Mouse (Mus musculus): ENCODE data around the gene Ppp1r14b. TPM values are rescaled to one million over a fixed set of nuclear protein-coding genes. Genes with fewer than 3 reads are reported as not detected.
A peak's percentile ranks its signal among the peaks of the same experiment; 100 is the strongest.

Gene Ppp1r14b
- polyA plus RNA-seq, 1 experiment from 2014 or later: 102 TPM

DNA sequence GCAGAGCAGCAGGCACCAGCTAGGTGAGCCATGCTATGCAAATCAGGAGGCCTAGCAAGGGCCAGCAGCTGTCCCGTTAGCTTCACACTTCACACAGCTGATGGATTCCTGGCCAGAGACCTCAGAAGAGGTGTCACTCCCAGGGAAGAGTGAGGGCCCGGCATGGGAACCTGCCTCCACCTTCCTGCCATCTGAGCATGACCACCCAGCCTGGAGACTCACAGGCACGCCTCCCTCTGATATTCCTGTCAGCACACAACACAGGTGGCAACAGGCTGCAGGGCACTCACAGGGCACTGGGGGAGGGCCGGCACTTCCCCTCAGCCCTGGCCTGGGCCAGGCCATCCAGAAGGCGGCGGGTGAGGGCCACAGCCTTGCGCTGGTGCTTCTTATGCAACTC, 19.3 kb upstream of the Ppp1r14b start:
- no peak overlapping the region for H3K4me3 ChIP-seq (ENCODE audit: low read depth, low read length)
- H3K9ac ChIP-seq (ENCODE audit: low read depth, low read length): no peak overlapping the region
- TF ChIP-seq CTCF (IDR thresholded peaks at IDR 0.05; ENCODE audit: low read depth): no peak
- H3K9me3 ChIP-seq (ENCODE audit: control insufficient read depth): no peaks in the 10 kb centered on the region
- no peak for ATAC-seq
- H3K36me3 ChIP-seq (ENCODE audit: control insufficient read depth, insufficient read depth): peaks cover 76% of the 10 kb centered on the region
- no peak overlapping the region for H3K4me2 ChIP-seq (replicated peaks; ENCODE audit: low read depth)
- H3K4me1 ChIP-seq (replicated peaks; ENCODE audit: control insufficient read depth, insufficient read depth, low read length): peaks cover 6% of the 10 kb centered on the region; the same call in 1 of the 2 replicates
- 73% methylated on average over 7 of the region's 7 CpGs for WGBS
- H3K27ac ChIP-seq (ENCODE audit: low read depth, low read length): no peak overlapping the region
- H3K27me3 ChIP-seq (replicated peaks; ENCODE audit: control insufficient read depth, insufficient read depth, low read length): no peaks in the 10 kb centered on the region

- TF ChIP-seq CTCF (IDR thresholded peaks at IDR 0.05; ENCODE audit: low read depth): no peak
- H3K27me3 ChIP-seq (replicated peaks; ENCODE audit: control insufficient read depth, insufficient read depth, low read length): no peaks in the 10 kb centered on the region
- no peaks in the 10 kb centered on the region for H3K9me3 ChIP-seq (ENCODE audit: control insufficient read depth)
- H3K4me3 ChIP-seq (ENCODE audit: low read depth, low read length): no peak overlapping the region
- no peak overlapping the region for H3K4me2 ChIP-seq (replicated peaks; ENCODE audit: low read depth)
- peaks cover 6% of the 10 kb centered on the region; the same call in 1 of the 2 replicates for H3K4me1 ChIP-seq (replicated peaks; ENCODE audit: control insufficient read depth, insufficient read depth, low read length)
- H3K36me3 ChIP-seq (ENCODE audit: control insufficient read depth, insufficient read depth): peaks cover 81% of the 10 kb centered on the region
- ATAC-seq: no peak
- H3K27ac ChIP-seq (ENCODE audit: low read depth, low read length): no peak overlapping the region; the same call in 1 of the 2 replicates
- H3K9ac ChIP-seq (ENCODE audit: low read depth, low read length): no peak overlapping the region
- WGBS: 74% methylated on average over 10 of the region's 10 CpGs
Observed at GRCm38 (mm10) chr19:6956461-6956860, 18.3 kb upstream of the Ppp1r14b start.

GRCm38 (mm10) chr19:6968491-6969271, 6.1 kb upstream of the Ppp1r14b start:
- H3K27ac ChIP-seq (ENCODE audit: low read depth, low read length): peak overlapping the region; percentile 95
- peaks cover 31% of the 10 kb centered on the region for H3K36me3 ChIP-seq (ENCODE audit: control insufficient read depth, insufficient read depth)
- H3K4me3 ChIP-seq (ENCODE audit: low read depth, low read length): peak overlapping the region; percentile 82
- peaks cover 17% of the 10 kb centered on the region for H3K4me1 ChIP-seq (replicated peaks; ENCODE audit: control insufficient read depth, insufficient read depth, low read length)
- peak overlapping the region; percentile 83 for H3K4me2 ChIP-seq (replicated peaks; ENCODE audit: low read depth)
- TF ChIP-seq CTCF (IDR thresholded peaks at IDR 0.05; ENCODE audit: low read depth): no peak
- H3K27me3 ChIP-seq (replicated peaks; ENCODE audit: control insufficient read depth, insufficient read depth, low read length): no peaks in the 10 kb centered on the region
- H3K9me3 ChIP-seq (ENCODE audit: control insufficient read depth): no peaks in the 10 kb centered on the region
- H3K9ac ChIP-seq (ENCODE audit: low read depth, low read length): peak overlapping the region; percentile 88
- WGBS: 5% methylated on average over 15 of the region's 15 CpGs
- ATAC-seq: peak; percentile 90

GRCm38 (mm10) chr19:6969291-6969664, 5.5 kb upstream of the Ppp1r14b start:
- H3K9ac ChIP-seq (ENCODE audit: low read depth, low read length): peak overlapping the region; percentile 88
- no peaks in the 10 kb centered on the region for H3K9me3 ChIP-seq (ENCODE audit: control insufficient read depth)
- peak overlapping the region; percentile 95 for H3K27ac ChIP-seq (ENCODE audit: low read depth, low read length)
- H3K27me3 ChIP-seq (replicated peaks; ENCODE audit: control insufficient read depth, insufficient read depth, low read length): no peaks in the 10 kb centered on the region
- WGBS: under 1% methylated on average over 20 of the region's 20 CpGs
- TF ChIP-seq CTCF (IDR thresholded peaks at IDR 0.05; ENCODE audit: low read depth): no peak
- ATAC-seq: no peak
- peak overlapping the region; percentile 82 for H3K4me3 ChIP-seq (ENCODE audit: low read depth, low read length)
- H3K4me1 ChIP-seq (replicated peaks; ENCODE audit: control insufficient read depth, insufficient read depth, low read length): peaks cover 17% of the 10 kb centered on the region
- peak overlapping the region; percentile 83 for H3K4me2 ChIP-seq (replicated peaks; ENCODE audit: low read depth)
- H3K36me3 ChIP-seq (ENCODE audit: control insufficient read depth, insufficient read depth): peaks cover 25% of the 10 kb centered on the region

- Histone ChIP-seq H3K4me2 (replicated peaks; ENCODE audit: low read depth) (peak overlapping the region; percentile 83), H3K9ac (ENCODE audit: low read depth, low read length) (peak overlapping the region; percentile 88), H3K27me3 (replicated peaks; ENCODE audit: control insufficient read depth, insufficient read depth, low read length) (no peaks in the 10 kb centered on the region), H3K9me3 (ENCODE audit: control insufficient read depth) (no peaks in the 10 kb centered on the region), H3K4me1 (replicated peaks; ENCODE audit: control insufficient read depth, insufficient read depth, low read length) (peaks cover 17% of the 10 kb centered on the region), H3K36me3 (ENCODE audit: control insufficient read depth, insufficient read depth) (peaks cover 19% of the 10 kb centered on the region), H3K4me3 (ENCODE audit: low read depth, low read length) (peak overlapping the region; percentile 82), H3K27ac (ENCODE audit: low read depth, low read length) (peak overlapping the region; percentile 95)
- peak; percentile 58 for ATAC-seq
- peak; percentile 78 for TF ChIP-seq CTCF (IDR thresholded peaks at IDR 0.05; ENCODE audit: low read depth)
- WGBS: under 1% methylated on average over 55 of the region's 55 CpGs
Observed at GRCm38 (mm10) chr19:6969665-6970381, 4.9 kb upstream of the Ppp1r14b start.

DNA sequence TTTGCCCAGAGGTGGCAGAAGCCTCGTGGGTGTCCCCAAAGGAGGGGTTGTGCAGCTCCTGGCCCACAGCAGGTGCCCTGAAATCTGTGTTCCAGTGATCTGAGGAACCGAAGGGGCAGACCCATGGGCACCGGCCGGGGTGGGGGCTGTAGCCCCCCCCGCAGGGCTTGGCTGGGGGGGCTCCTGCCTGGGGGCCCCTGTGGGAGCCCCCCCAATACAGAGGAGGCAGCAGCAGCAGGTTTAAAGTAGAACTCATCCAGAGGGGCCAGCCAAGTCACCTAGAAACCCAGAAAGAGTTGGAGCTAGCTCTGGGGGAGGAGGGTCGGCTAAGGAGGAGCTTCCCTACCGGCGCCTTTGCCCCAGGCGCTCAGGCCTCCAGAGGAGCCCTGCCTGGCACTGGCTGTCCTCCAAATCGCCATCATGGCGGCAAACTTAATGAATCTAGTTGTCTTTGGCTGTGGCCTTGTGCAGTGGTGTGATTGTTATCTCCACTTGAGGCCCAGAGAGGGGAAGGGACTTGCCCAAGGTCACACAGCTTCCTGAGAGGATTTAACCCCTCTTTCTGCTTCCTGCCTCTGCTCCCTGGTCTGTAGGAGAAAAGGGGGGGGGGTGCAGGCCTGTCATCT, 4.2 kb upstream of the Ppp1r14b start:
- no peak for TF ChIP-seq CTCF (IDR thresholded peaks at IDR 0.05; ENCODE audit: low read depth)
- peak overlapping the region; percentile 82 for H3K4me3 ChIP-seq (ENCODE audit: low read depth, low read length)

More for the DNA sequence above, 4.2 kb upstream of the Ppp1r14b start:
- H3K9me3 ChIP-seq (ENCODE audit: control insufficient read depth): no peaks in the 10 kb centered on the region
- peak overlapping the region; percentile 83 for H3K4me2 ChIP-seq (replicated peaks; ENCODE audit: low read depth)
- H3K9ac ChIP-seq (ENCODE audit: low read depth, low read length): peak overlapping the region; percentile 88
- peak overlapping the region; percentile 64 for H3K27ac ChIP-seq (ENCODE audit: low read depth, low read length)
- H3K27me3 ChIP-seq (replicated peaks; ENCODE audit: control insufficient read depth, insufficient read depth, low read length): no peaks in the 10 kb centered on the region
- 14% methylated on average over 11 of the region's 11 CpGs for WGBS
- no peak for ATAC-seq
- H3K36me3 ChIP-seq (ENCODE audit: control insufficient read depth, insufficient read depth): peaks cover 12% of the 10 kb centered on the region
- peaks cover 14% of the 10 kb centered on the region for H3K4me1 ChIP-seq (replicated peaks; ENCODE audit: control insufficient read depth, insufficient read depth, low read length)
